23 mouse cellular contexts compared by ENCODE assay signal in genomic region chr14:11806674-11807073, GRCm38 (mm10).
DNase-seq lines count a peak whose midpoint lies in the region; ATAC-seq and TF ChIP-seq lines count a peak whose summit lies in the region.
"Had no signal": no experiment of that assay in that cellular context is flagged by ENCODE, and none has a peak within 500 bp of the region (broad histone marks: within the 10 kb centered on the region; RNA-seq: fewer than 3 reads in every experiment).

No protein-coding gene starts in this region.

- 28% methylated on average over 5 of the region's 5 CpGs for WGBS in kidney, postnatal 0 days
- 43% methylated on average over 5 of the region's 5 CpGs for WGBS in midbrain, postnatal 0 days
- WGBS in midbrain, embryonic 11.5 days: 70% methylated on average over 5 of the region's 5 CpGs

- intact Hi-C loops in heart, postnatal 36 days (cut with DNase I): no loop called here

- H3K9ac ChIP-seq in kidney, postnatal 0 days (ENCODE audit: low read depth, low read length): no peak overlapping the region
- no peak overlapping the region for H3K9ac ChIP-seq in midbrain, postnatal 0 days (replicated peaks; ENCODE audit: low read length, poor library complexity, severe bottlenecking)
- H3K9ac ChIP-seq in midbrain, embryonic 11.5 days (ENCODE audit: low read length): no peak overlapping the region
- H3K9ac ChIP-seq: embryonic facial prominence, embryonic 12.5 days; limb, embryonic 13.5 days; liver, embryonic 12.5 days; neural tube, embryonic 15.5 days had no signal

- H3K4me2 ChIP-seq in kidney, postnatal 0 days (ENCODE audit: low read length): no peak overlapping the region
- no peak overlapping the region for H3K4me2 ChIP-seq in midbrain, postnatal 0 days (ENCODE audit: low read depth, low read length, poor library complexity, severe bottlenecking)
- H3K4me2 ChIP-seq in midbrain, embryonic 11.5 days: no peak overlapping the region
- H3K4me2 ChIP-seq: embryonic facial prominence, embryonic 12.5 days; limb, embryonic 13.5 days; liver, embryonic 12.5 days; neural tube, embryonic 15.5 days had no signal

- DNase-seq in heart, adult 11 months: peak; percentile 78
- DNase-seq in heart, postnatal 36 days: no peak
- peak; percentile 52 for DNase-seq in kidney, postnatal 0 days (ENCODE audit: low spot score)
- no peak for DNase-seq in kidney, adult 9 months
- DNase-seq in midbrain, postnatal 0 days (ENCODE audit: low spot score): peak; percentile 37
- no peak for DNase-seq in midbrain, embryonic 11.5 days (ENCODE audit: low spot score, missing footprints)
- no peak for DNase-seq in spleen, postnatal 4 days (ENCODE audit: low spot score in 2 of 2)
- DNase-seq: adrenal gland, adult 2 months; cerebellum, adult 2 months; cerebellum, postnatal 25 days; gastrocnemius, postnatal 10 days; heart, adult 18-20 months; kidney, adult 11 months; kidney, postnatal 10 days; layer of hippocampus, postnatal 36 days; lung, adult 18-20 months; lung, postnatal 4 days; right cerebral cortex, adult 18-20 months had no signal

- H3K27ac ChIP-seq in kidney, postnatal 0 days: no peak overlapping the region
- no peak overlapping the region for H3K27ac ChIP-seq in midbrain, postnatal 0 days (ENCODE audit: low read depth, low read length)
- no peak overlapping the region for H3K27ac ChIP-seq in midbrain, embryonic 11.5 days (ENCODE audit: low read depth, low read length)
- H3K27ac ChIP-seq: embryonic facial prominence, embryonic 12.5 days; limb, embryonic 13.5 days; liver, embryonic 12.5 days; neural tube, embryonic 15.5 days had no signal

- H3K9me3 ChIP-seq in kidney, postnatal 0 days (replicated peaks; ENCODE audit: low read length): no peaks in the 10 kb centered on the region
- no peaks in the 10 kb centered on the region for H3K9me3 ChIP-seq in midbrain, postnatal 0 days (ENCODE audit: low read length)
- no peaks in the 10 kb centered on the region for H3K9me3 ChIP-seq in midbrain, embryonic 11.5 days (ENCODE audit: control insufficient read depth, low read length)
- H3K9me3 ChIP-seq: embryonic facial prominence, embryonic 12.5 days; limb, embryonic 13.5 days; liver, embryonic 12.5 days; neural tube, embryonic 15.5 days had no signal

- no peak overlapping the region for H3K4me3 ChIP-seq in kidney, postnatal 0 days (replicated peaks; ENCODE audit: low read depth, low read length)
- H3K4me3 ChIP-seq in midbrain, postnatal 0 days (ENCODE audit: low read depth, low read length): no peak overlapping the region
- no peak overlapping the region for H3K4me3 ChIP-seq in midbrain, embryonic 11.5 days (ENCODE audit: low read depth, low read length)
- H3K4me3 ChIP-seq: embryonic facial prominence, embryonic 12.5 days; limb, embryonic 13.5 days; liver, embryonic 12.5 days; neural tube, embryonic 15.5 days had no signal

- peaks cover 27% of the 10 kb centered on the region for H3K4me1 ChIP-seq in kidney, postnatal 0 days (replicated peaks; ENCODE audit: insufficient read depth, low read length)
- H3K4me1 ChIP-seq in midbrain, postnatal 0 days (ENCODE audit: insufficient read depth, low read length): no peaks in the 10 kb centered on the region
- 0 out of 2 replicates have a peak, but pooled peaks cover 4% of the 10 kb centered on the region for H3K4me1 ChIP-seq in midbrain, embryonic 11.5 days (ENCODE audit: control insufficient read depth, insufficient read depth, low read length)
- H3K4me1 ChIP-seq: liver, embryonic 12.5 days had no signal

- ATAC-seq in kidney, postnatal 0 days (replicated peaks; ENCODE audit: low FRiP score, low read depth): no peak
- ATAC-seq in midbrain, postnatal 0 days (ENCODE audit: low FRiP score): no peak
- no peak for ATAC-seq in midbrain, embryonic 11.5 days (ENCODE audit: low FRiP score)
- ATAC-seq: hindbrain, embryonic 16.5 days; liver, embryonic 12.5 days had no signal

- peak; percentile 55 for TF ChIP-seq CTCF in kidney, postnatal 0 days (IDR thresholded peaks at IDR 0.05; ENCODE audit: low read depth)
- peak; percentile 66 for TF ChIP-seq CTCF in midbrain, postnatal 0 days (IDR thresholded peaks at IDR 0.05)

- H3K36me3 ChIP-seq in kidney, postnatal 0 days (ENCODE audit: insufficient read depth, low read length): no peaks in the 10 kb centered on the region
- no peaks in the 10 kb centered on the region for H3K36me3 ChIP-seq in midbrain, postnatal 0 days (ENCODE audit: insufficient read depth, low read length)
- H3K36me3 ChIP-seq in midbrain, embryonic 11.5 days (ENCODE audit: control insufficient read depth, insufficient read depth, low read length): no peaks in the 10 kb centered on the region
- H3K36me3 ChIP-seq: embryonic facial prominence, embryonic 12.5 days; limb, embryonic 13.5 days; liver, embryonic 12.5 days; neural tube, embryonic 15.5 days had no signal

- no peaks in the 10 kb centered on the region for H3K27me3 ChIP-seq in kidney, postnatal 0 days (ENCODE audit: insufficient read depth, low read length)
- no peaks in the 10 kb centered on the region for H3K27me3 ChIP-seq in midbrain, postnatal 0 days (ENCODE audit: insufficient read depth, low read length)
- H3K27me3 ChIP-seq in midbrain, embryonic 11.5 days (ENCODE audit: control insufficient read depth, insufficient read depth, low read length): no peaks in the 10 kb centered on the region
- H3K27me3 ChIP-seq: embryonic facial prominence, embryonic 12.5 days; limb, embryonic 13.5 days; liver, embryonic 12.5 days; neural tube, embryonic 15.5 days had no signal

Comparison
In these comparisons a context has a peak if more than half of its experiments do, and no peak if none do; other contexts are left out.
1. DNase-seq: peak in heart, adult 11 months (single experiment), kidney, postnatal 0 days (single experiment) and midbrain, postnatal 0 days (single experiment); none in heart, postnatal 36 days (0 of 2), kidney, adult 9 months (single experiment), midbrain, embryonic 11.5 days (single experiment) and spleen, postnatal 4 days (0 of 2).